22 mouse cellular contexts compared by ENCODE assay signal in genomic region chr7:30147011-30147410, GRCm38 (mm10). TPM values are rescaled to one million over a fixed set of nuclear protein-coding genes. Genes with fewer than 3 reads are reported as not detected.
A peak's percentile ranks its signal among the peaks of the same experiment; 100 is the strongest.
DNase-seq lines count a peak whose midpoint lies in the region; ATAC-seq lines count a peak whose summit lies in the region.
"Had no signal": no experiment of that assay in that cellular context is flagged by ENCODE, and none has a peak within 500 bp of the region (broad histone marks: within the 10 kb centered on the region; RNA-seq: fewer than 3 reads in every experiment).

No protein-coding gene starts in this region.

- no peaks in the 10 kb centered on the region for H3K4me1 ChIP-seq in kidney, embryonic 14.5 days (ENCODE audit: control insufficient read depth, insufficient read depth, low read length)
- H3K4me1 ChIP-seq in kidney, embryonic 15.5 days, result peaks cover 5% of the 10 kb centered on the region; the same call in 1 of the 2 replicates

- no peaks in the 10 kb centered on the region for H3K27me3 ChIP-seq in kidney, embryonic 14.5 days (ENCODE audit: control insufficient read depth, insufficient read depth, low read length)
- no peaks in the 10 kb centered on the region for H3K27me3 ChIP-seq in kidney, embryonic 15.5 days
- H3K27me3 ChIP-seq: embryonic facial prominence, embryonic 13.5 days; embryonic facial prominence, embryonic 15.5 days; forebrain, embryonic 12.5 days had no signal

- no peak overlapping the region for H3K4me2 ChIP-seq in kidney, embryonic 14.5 days (replicated peaks; ENCODE audit: low read depth, low read length)
- no peak overlapping the region for H3K4me2 ChIP-seq in kidney, embryonic 15.5 days
- H3K4me2 ChIP-seq: embryonic facial prominence, embryonic 13.5 days; embryonic facial prominence, embryonic 15.5 days; forebrain, embryonic 12.5 days had no signal

- H3K36me3 ChIP-seq in kidney, embryonic 14.5 days (ENCODE audit: control insufficient read depth, insufficient read depth, low read length), result peaks cover 2% of the 10 kb centered on the region; the same call in 1 of the 2 replicates
- peaks cover 63% of the 10 kb centered on the region for H3K36me3 ChIP-seq in kidney, embryonic 15.5 days

- 95% methylated on average over 5 of the region's 5 CpGs for WGBS in kidney, embryonic 14.5 days
- WGBS in kidney, embryonic 15.5 days, result 96% methylated on average over 5 of the region's 5 CpGs

- no peak overlapping the region for H3K9ac ChIP-seq in kidney, embryonic 14.5 days (ENCODE audit: low read depth, low read length)
- no peak overlapping the region for H3K9ac ChIP-seq in kidney, embryonic 15.5 days
- H3K9ac ChIP-seq: embryonic facial prominence, embryonic 13.5 days; embryonic facial prominence, embryonic 15.5 days; forebrain, embryonic 12.5 days had no signal

- H3K4me3 ChIP-seq in kidney, embryonic 14.5 days (ENCODE audit: low read length), result no peak overlapping the region
- no peak overlapping the region for H3K4me3 ChIP-seq in kidney, embryonic 15.5 days (replicated peaks)
- H3K4me3 ChIP-seq: embryonic facial prominence, embryonic 13.5 days; embryonic facial prominence, embryonic 15.5 days; erythroblast, embryonic 14.5 days; forebrain, embryonic 10.5 days; forebrain, embryonic 12.5 days had no signal

- ATAC-seq in kidney, embryonic 14.5 days (ENCODE audit: low FRiP score, low TSS enrichment), result no peak
- no peak for ATAC-seq in kidney, embryonic 15.5 days (replicated peaks; ENCODE audit: low FRiP score)
- ATAC-seq: forebrain, embryonic 14.5 days had no signal

- peaks cover 40% of the 10 kb centered on the region for H3K9me3 ChIP-seq in kidney, embryonic 14.5 days (ENCODE audit: control insufficient read depth, low read length)
- peaks cover 51% of the 10 kb centered on the region for H3K9me3 ChIP-seq in kidney, embryonic 15.5 days (replicated peaks)

- peak; percentile 25 for DNase-seq in kidney, adult 18-20 months
- DNase-seq in kidney, adult 8-10 months, result peak; percentile 52 to 53
- DNase-seq in kidney, postnatal 14 days, result no peak
- DNase-seq in kidney, postnatal 36 days, result peak; percentile 27 to 54
- DNase-seq: adrenal gland, adult 2 months; adrenal gland, postnatal 10 days; adrenal gland, postnatal 25 days; cerebellum, adult 11 months; cerebellum, adult 18-20 months; cerebellum, adult 8-10 months; cerebellum, adult 9-11 months; cerebellum, postnatal 14 days; cerebellum, postnatal 36 days; embryo, embryonic 11 days had no signal

- H3K27ac ChIP-seq in kidney, embryonic 14.5 days (ENCODE audit: low read depth, low read length), result no peak overlapping the region
- no peak overlapping the region for H3K27ac ChIP-seq in kidney, embryonic 15.5 days
- H3K27ac ChIP-seq: embryonic facial prominence, embryonic 13.5 days; embryonic facial prominence, embryonic 15.5 days; forebrain, embryonic 10.5 days; forebrain, embryonic 12.5 days had no signal

RNA-seq across cellular contexts. Expression of gene Zfp146, which starts 22.5 kb away (rescaled TPM):
- 20.2 and 23.0 TPM in 2 replicates for polyA plus RNA-seq in kidney, embryonic 14.5 days (2014; fragmentation: Nextera tagmentation; extraction: Ambion mirVana)
- 17.8 and 20.2 TPM in 2 replicates for polyA plus RNA-seq in kidney, embryonic 15.5 days (2015; fragmentation: Nextera tagmentation; extraction: Ambion mirVana)

RNA-seq across cellular contexts. Expression of gene Zfp382, which starts 25.3 kb away (rescaled TPM):
- 5.2 and 6.1 TPM in 2 replicates for polyA plus RNA-seq in kidney, embryonic 14.5 days (2014; fragmentation: Nextera tagmentation; extraction: Ambion mirVana)
- polyA plus RNA-seq in kidney, embryonic 15.5 days (2015; fragmentation: Nextera tagmentation; extraction: Ambion mirVana), result 8.6 and 8.7 TPM in 2 replicates
- polyA plus RNA-seq: erythroblast, embryonic 14.5 days had no signal

RNA-seq across cellular contexts. Expression of gene Cox7a1, which starts 36.9 kb away (rescaled TPM):
- 4.5 TPM in 2 replicates for polyA plus RNA-seq in kidney, embryonic 14.5 days (2014; fragmentation: Nextera tagmentation; extraction: Ambion mirVana)
- polyA plus RNA-seq in kidney, embryonic 15.5 days (2015; fragmentation: Nextera tagmentation; extraction: Ambion mirVana), result 11.1 and 11.7 TPM in 2 replicates

RNA-seq across cellular contexts. Expression of gene Capns1, which starts 51.6 kb away (rescaled TPM):
- polyA plus RNA-seq in kidney, embryonic 14.5 days (2014; fragmentation: Nextera tagmentation; extraction: Ambion mirVana), result 83.1 and 120 TPM in 2 replicates
- polyA plus RNA-seq in kidney, embryonic 15.5 days (2015; fragmentation: Nextera tagmentation; extraction: Ambion mirVana), result 90.8 and 98.8 TPM in 2 replicates

RNA-seq across cellular contexts. Expression of gene Zfp260, which starts 52.4 kb away (rescaled TPM):
- 98.2 and 125 TPM in 2 replicates for polyA plus RNA-seq in kidney, embryonic 14.5 days (2014; fragmentation: Nextera tagmentation; extraction: Ambion mirVana)
- 109 and 114 TPM in 2 replicates for polyA plus RNA-seq in kidney, embryonic 15.5 days (2015; fragmentation: Nextera tagmentation; extraction: Ambion mirVana)
- polyA plus RNA-seq: erythroblast, embryonic 14.5 days had no signal
